Mouse (Mus musculus): Measurements from ENCODE around the gene Dpm2. TPM values are rescaled to one million over a fixed set of nuclear protein-coding genes. Genes with fewer than 3 reads are reported as not detected.

Dpm2 gene
- polyA plus RNA-seq, 1 experiment from 2014 or later, result 98.6 TPM

DNA sequence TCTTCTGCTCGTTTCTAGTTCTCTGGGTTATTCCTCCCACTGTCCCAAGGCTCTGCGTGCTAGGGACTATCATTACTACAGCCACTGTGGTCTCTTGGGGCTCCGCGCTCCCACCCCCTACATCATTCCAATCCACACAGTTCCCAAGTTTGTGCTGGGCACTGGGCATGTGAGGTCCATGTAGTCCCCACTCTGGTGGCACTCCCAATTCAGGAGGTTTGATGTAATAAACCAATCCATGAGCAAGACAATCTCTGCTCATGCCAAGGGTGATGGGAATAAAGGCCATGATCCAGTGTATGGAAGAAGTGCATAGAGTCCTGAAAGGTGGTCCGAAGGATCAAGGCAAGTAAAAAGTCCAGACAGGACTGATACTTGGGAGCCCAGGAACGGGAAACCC, 3.8 kb downstream of the Dpm2 start, which contains the start of gene Pip5kl1:
Gene Pip5kl1 (plus strand): TSS at position 301 of the 400 bp plus-strand sequence.
- Histone ChIP-seq H3K9me3 (ENCODE audit: control insufficient read depth, low read length) (no peaks in the 10 kb centered on the region), H3K4me1 (ENCODE audit: control insufficient read depth, insufficient read depth, low read length) (peaks cover 8% of the 10 kb centered on the region), H3K27me3 (ENCODE audit: control insufficient read depth, insufficient read depth, low read length) (peaks cover 14% of the 10 kb centered on the region), H3K9ac (ENCODE audit: low read length) (peak within 1 kb of the TSS; percentile 58), H3K27ac (replicated peaks; ENCODE audit: low read depth, low read length) (no peak within 1 kb of the TSS), H3K4me3 (ENCODE audit: low read depth, low read length) (peak within 1 kb of the TSS; percentile 52), H3K36me3 (ENCODE audit: control insufficient read depth, insufficient read depth, low read length) (peaks cover 2% of the 10 kb centered on the region; the same call in 1 of the 2 replicates), H3K4me2 (ENCODE audit: low read depth, severe bottlenecking) (peak within 1 kb of the TSS; percentile 81)
- 78% methylated on average over 6 of the region's 6 CpGs for WGBS
- DNase-seq (ENCODE audit: low spot score) (no peak), ATAC-seq (ENCODE audit: insufficient number of reproducible peaks, low FRiP score, low TSS enrichment, low read depth) (no peak)

GRCm38 (mm10) chr2:32574901-32575585, 4.4 kb downstream of the Dpm2 start:
- Histone ChIP-seq H3K4me3 (ENCODE audit: low read depth, low read length) (peak overlapping the region; percentile 52), H3K4me2 (ENCODE audit: low read depth, severe bottlenecking) (peak overlapping the region; percentile 81), H3K4me1 (ENCODE audit: control insufficient read depth, insufficient read depth, low read length) (peaks cover 8% of the 10 kb centered on the region), H3K9ac (ENCODE audit: low read length) (peak overlapping the region; percentile 58), H3K36me3 (ENCODE audit: control insufficient read depth, insufficient read depth, low read length) (peaks cover 2% of the 10 kb centered on the region; the same call in 1 of the 2 replicates), H3K9me3 (ENCODE audit: control insufficient read depth, low read length) (no peaks in the 10 kb centered on the region), H3K27ac (replicated peaks; ENCODE audit: low read depth, low read length) (no peak overlapping the region), H3K27me3 (ENCODE audit: control insufficient read depth, insufficient read depth, low read length) (peaks cover 14% of the 10 kb centered on the region)
- ATAC-seq (ENCODE audit: insufficient number of reproducible peaks, low FRiP score, low TSS enrichment, low read depth) (no peak), DNase-seq (ENCODE audit: low spot score) (peak; percentile 76)
- 1% methylated on average over 26 of the region's 26 CpGs for WGBS

- peak within 1 kb of the TSS; percentile 81 for H3K4me2 ChIP-seq (ENCODE audit: low read depth, severe bottlenecking)
- H3K36me3 ChIP-seq (ENCODE audit: control insufficient read depth, insufficient read depth, low read length), result peaks cover 2% of the 10 kb centered on the region; the same call in 1 of the 2 replicates
- H3K9ac ChIP-seq (ENCODE audit: low read length), result peak within 1 kb of the TSS; percentile 58
- 8% methylated on average over 28 of the region's 28 CpGs for WGBS
- H3K9me3 ChIP-seq (ENCODE audit: control insufficient read depth, low read length), result no peaks in the 10 kb centered on the region
- no peak within 1 kb of the TSS for H3K27ac ChIP-seq (replicated peaks; ENCODE audit: low read depth, low read length)
- H3K27me3 ChIP-seq (ENCODE audit: control insufficient read depth, insufficient read depth, low read length), result peaks cover 14% of the 10 kb centered on the region
- peaks cover 8% of the 10 kb centered on the region for H3K4me1 ChIP-seq (ENCODE audit: control insufficient read depth, insufficient read depth, low read length)
- ATAC-seq (ENCODE audit: insufficient number of reproducible peaks, low FRiP score, low TSS enrichment, low read depth), result peak; percentile 36; the same call in 1 of the 2 replicates
- DNase-seq (ENCODE audit: low spot score), result peak; percentile 78
- peak within 1 kb of the TSS; percentile 52 for H3K4me3 ChIP-seq (ENCODE audit: low read depth, low read length)
Measured at GRCm38 (mm10) chr2:32575586-32576160, 5.0 kb downstream of the Dpm2 start, which contains the start of gene 9430097D07Rik. 9430097D07Rik (minus strand) TSS chr2:32575684.

DNA sequence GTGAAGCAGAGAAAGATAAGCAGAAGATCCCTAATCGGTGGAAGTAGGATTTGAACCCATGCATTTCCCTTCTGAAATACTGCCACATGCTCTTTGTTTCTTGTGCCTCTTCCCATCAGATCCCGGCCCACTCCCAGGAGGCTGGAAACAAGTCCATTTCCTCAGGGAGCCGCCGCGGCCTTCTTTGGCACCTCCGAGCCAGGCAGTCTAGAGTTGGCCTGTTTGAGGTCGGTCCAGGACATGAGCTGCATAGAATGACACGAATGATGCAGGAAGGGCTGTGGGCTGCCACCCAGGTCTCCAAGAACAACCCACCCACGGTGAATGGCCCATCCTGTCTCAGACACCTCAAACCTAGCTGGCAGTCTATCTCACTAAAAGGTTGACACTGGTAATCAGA, 5.9 kb downstream of the Dpm2 start:
- DNase-seq (ENCODE audit: low spot score) (no peak), ATAC-seq (ENCODE audit: insufficient number of reproducible peaks, low FRiP score, low TSS enrichment, low read depth) (no peak)
- peaks cover 14% of the 10 kb centered on the region for H3K27me3 ChIP-seq (ENCODE audit: control insufficient read depth, insufficient read depth, low read length)
- 93% methylated on average over 9 of the region's 9 CpGs for WGBS
- no peak overlapping the region for H3K4me2 ChIP-seq (ENCODE audit: low read depth, severe bottlenecking)
- H3K36me3 ChIP-seq (ENCODE audit: control insufficient read depth, insufficient read depth, low read length), result peaks cover 2% of the 10 kb centered on the region; the same call in 1 of the 2 replicates
- H3K4me1 ChIP-seq (ENCODE audit: control insufficient read depth, insufficient read depth, low read length), result peaks cover 5% of the 10 kb centered on the region
- no peak overlapping the region for H3K4me3 ChIP-seq (ENCODE audit: low read depth, low read length)
- no peak overlapping the region for H3K27ac ChIP-seq (replicated peaks; ENCODE audit: low read depth, low read length)
- no peaks in the 10 kb centered on the region for H3K9me3 ChIP-seq (ENCODE audit: control insufficient read depth, low read length)
- H3K9ac ChIP-seq (ENCODE audit: low read length), result no peak overlapping the region

GRCm38 (mm10) chr2:32578146-32579046, 7.7 kb downstream of the Dpm2 start:
- no peaks in the 10 kb centered on the region for H3K9me3 ChIP-seq (ENCODE audit: control insufficient read depth, low read length)
- no peak overlapping the region for H3K4me3 ChIP-seq (ENCODE audit: low read depth, low read length)
- no peaks in the 10 kb centered on the region for H3K36me3 ChIP-seq (ENCODE audit: control insufficient read depth, insufficient read depth, low read length)
- H3K4me1 ChIP-seq (ENCODE audit: control insufficient read depth, insufficient read depth, low read length), result 0 out of 2 replicates have a peak, but pooled peaks cover 4% of the 10 kb centered on the region
- DNase-seq (ENCODE audit: low spot score), result no peak
- peaks cover 14% of the 10 kb centered on the region for H3K27me3 ChIP-seq (ENCODE audit: control insufficient read depth, insufficient read depth, low read length)
- H3K9ac ChIP-seq (ENCODE audit: low read length), result no peak overlapping the region
- H3K27ac ChIP-seq (replicated peaks; ENCODE audit: low read depth, low read length), result no peak overlapping the region
- H3K4me2 ChIP-seq (ENCODE audit: low read depth, severe bottlenecking), result no peak overlapping the region
- WGBS, result 38% methylated on average over 25 of the region's 30 CpGs
- ATAC-seq (ENCODE audit: insufficient number of reproducible peaks, low FRiP score, low TSS enrichment, low read depth), result no peak

DNA sequence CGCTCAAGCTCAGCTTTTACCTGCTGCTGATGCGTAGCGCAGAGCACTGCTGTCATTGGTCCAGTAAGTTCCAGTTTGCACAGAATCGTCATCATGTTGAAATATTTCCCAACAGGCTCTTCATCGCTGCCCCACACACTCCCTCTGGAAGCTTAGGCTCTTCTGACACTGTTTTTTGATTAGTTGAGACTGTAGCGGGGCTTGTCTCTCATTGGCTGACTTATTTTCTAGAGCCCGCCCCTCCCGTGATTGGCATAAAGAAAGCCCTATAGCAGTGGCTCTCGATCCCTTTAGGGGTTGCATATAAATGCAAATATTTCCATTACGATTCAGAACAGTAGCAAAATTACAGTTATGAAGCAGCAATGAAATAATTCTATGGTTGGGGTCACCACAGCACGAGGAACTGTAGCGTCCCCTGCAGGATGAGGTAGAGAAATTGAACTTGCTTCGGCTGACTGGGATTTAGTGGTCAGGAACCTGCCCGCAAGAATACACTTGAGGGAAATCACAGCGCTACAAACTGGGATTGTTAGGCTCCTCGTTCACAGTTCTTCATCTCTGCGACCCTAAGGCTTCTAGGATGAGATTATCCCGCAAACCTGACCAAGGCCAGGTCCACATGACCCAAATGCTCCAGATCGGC, 10.9 kb downstream of the Dpm2 start:
- peak; percentile 62 for DNase-seq (ENCODE audit: low spot score)
- no peak overlapping the region for H3K4me3 ChIP-seq (ENCODE audit: low read depth, low read length)
- H3K4me1 ChIP-seq (ENCODE audit: control insufficient read depth, insufficient read depth, low read length), result 0 out of 2 replicates have a peak, but pooled peaks cover 4% of the 10 kb centered on the region
- H3K4me2 ChIP-seq (ENCODE audit: low read depth, severe bottlenecking), result no peak overlapping the region
- no peak for ATAC-seq (ENCODE audit: insufficient number of reproducible peaks, low FRiP score, low TSS enrichment, low read depth)
- peaks cover 14% of the 10 kb centered on the region for H3K27me3 ChIP-seq (ENCODE audit: control insufficient read depth, insufficient read depth, low read length)
- no peaks in the 10 kb centered on the region for H3K9me3 ChIP-seq (ENCODE audit: control insufficient read depth, low read length)
- no peak overlapping the region for H3K27ac ChIP-seq (replicated peaks; ENCODE audit: low read depth, low read length)
- H3K9ac ChIP-seq (ENCODE audit: low read length), result no peak overlapping the region
- no peaks in the 10 kb centered on the region for H3K36me3 ChIP-seq (ENCODE audit: control insufficient read depth, insufficient read depth, low read length)
- 37% methylated on average over 19 of the region's 19 CpGs for WGBS

DNA sequence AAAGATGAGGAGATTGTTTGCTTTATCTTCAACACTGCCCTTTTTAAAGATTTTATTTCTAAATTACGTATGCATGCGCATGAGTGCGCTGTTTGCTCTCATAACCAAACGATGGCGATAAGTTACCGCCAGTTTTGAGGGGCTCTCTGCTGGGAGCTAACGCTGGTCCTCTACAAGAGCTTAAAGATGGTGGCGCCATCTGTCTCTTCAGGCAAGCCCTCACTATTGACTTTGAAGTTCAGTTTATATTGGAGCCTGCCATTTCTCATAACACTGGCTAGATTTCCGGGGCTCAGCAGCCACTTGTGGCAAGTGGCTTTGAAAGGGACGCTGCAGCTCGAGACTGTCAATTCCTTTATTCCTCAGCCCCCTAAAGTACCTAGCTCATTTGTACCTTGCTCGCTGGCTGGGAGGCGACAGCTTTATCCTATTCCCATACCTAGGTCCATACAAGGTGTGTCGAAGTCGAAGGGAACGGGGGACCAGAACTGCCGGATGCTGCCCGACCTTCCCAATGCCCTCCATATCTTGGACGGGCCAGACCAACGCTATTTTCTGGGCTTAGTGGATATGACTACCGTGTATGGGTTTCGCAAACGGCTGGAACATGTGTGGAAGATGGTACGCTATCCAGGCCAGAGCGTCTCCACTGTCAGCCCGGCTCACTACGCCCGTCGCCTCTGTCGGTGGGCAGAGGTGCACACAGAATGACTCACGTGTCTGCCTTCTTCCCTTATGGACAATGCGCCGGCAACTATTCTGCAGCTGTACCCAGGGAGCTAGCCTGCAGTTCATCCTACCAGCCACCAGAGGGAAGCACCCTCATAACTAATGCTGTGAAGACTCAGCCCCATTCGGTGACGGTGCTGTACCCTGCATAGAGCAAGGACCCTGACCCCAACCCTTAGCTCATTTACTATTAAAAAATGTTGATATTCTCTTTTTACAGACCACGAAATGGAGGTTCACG, 12.5 kb downstream of the Dpm2 start:
- peak; percentile 88 for DNase-seq (ENCODE audit: low spot score)
- no peak overlapping the region for H3K27ac ChIP-seq (replicated peaks; ENCODE audit: low read depth, low read length)
- peaks cover 13% of the 10 kb centered on the region for H3K4me1 ChIP-seq (ENCODE audit: control insufficient read depth, insufficient read depth, low read length)
- no peaks in the 10 kb centered on the region for H3K36me3 ChIP-seq (ENCODE audit: control insufficient read depth, insufficient read depth, low read length)
- peak overlapping the region; percentile 9; the same call in 1 of the 2 replicates for H3K4me3 ChIP-seq (ENCODE audit: low read depth, low read length)
- no peak overlapping the region for H3K9ac ChIP-seq (ENCODE audit: low read length)
- H3K27me3 ChIP-seq (ENCODE audit: control insufficient read depth, insufficient read depth, low read length), result peaks cover 7% of the 10 kb centered on the region
- peak overlapping the region; percentile 51 for H3K4me2 ChIP-seq (ENCODE audit: low read depth, severe bottlenecking)
- no peaks in the 10 kb centered on the region for H3K9me3 ChIP-seq (ENCODE audit: control insufficient read depth, low read length)
- ATAC-seq (ENCODE audit: insufficient number of reproducible peaks, low FRiP score, low TSS enrichment, low read depth), result peak; percentile 68
- 14% methylated on average over 37 of the region's 37 CpGs for WGBS

Measured in limb, embryonic 11.5 days (tissue).